Mouse (Mus musculus) ES-Bruce4 (cell line): ENCODE measurements around the gene Frs2. TPM values are rescaled to one million over a fixed set of nuclear protein-coding genes. Genes with fewer than 3 reads are reported as not detected.
A peak's percentile ranks its signal among the peaks of the same experiment; 100 is the strongest.
"Not testable (repeated sequence)": the region's sequence is repeated elsewhere in the genome, so short reads cannot be mapped to it uniquely, and the experiment has no call there.

Experiments
- H3K27ac ChIP-seq: 2 replicates; pipeline ENCODE4 v1.5.1; 2012; ENCODE audit warnings: low read length, inconsistent platforms; ENCODE audit not compliant: insufficient read depth
- H3K27me3 ChIP-seq: 2 replicates; pipeline ENCODE4 v1.6.1; 2012; ENCODE audit warnings: mild to moderate bottlenecking, low read length, inconsistent platforms; ENCODE audit not compliant: control insufficient read depth, poor library complexity, insufficient read depth, severe bottlenecking
- H3K36me3 ChIP-seq: 2 replicates; pipeline ENCODE4 v1.6.1; 2012; ENCODE audit warnings: inconsistent platforms, mild to moderate bottlenecking, low read length, moderate library complexity; ENCODE audit not compliant: control insufficient read depth, poor library complexity, insufficient read depth, severe bottlenecking
- H3K4me1 ChIP-seq: one replicate; pipeline ENCODE4 v1.8.1; 2011; ENCODE audit warnings: low read length; ENCODE audit not compliant: control insufficient read depth, insufficient read depth
- H3K4me3 ChIP-seq: 2 replicates; pipeline ENCODE4 v1.5.1; 2011; ENCODE audit warnings: low read depth, mild to moderate bottlenecking, low read length
- H3K9ac ChIP-seq: 2 replicates; pipeline ENCODE4 v1.6.1; 2012; ENCODE audit warnings: low read depth, mild to moderate bottlenecking, inconsistent platforms; ENCODE audit not compliant: poor library complexity, severe bottlenecking
- H3K9me3 ChIP-seq: replicated peaks from 2 replicates; pipeline ENCODE4 v1.6.1; 2012; ENCODE audit warnings: mild to moderate bottlenecking, low read length, inconsistent platforms; ENCODE audit not compliant: control insufficient read depth, poor library complexity, insufficient read depth, severe bottlenecking
- CTCF ChIP-seq: IDR thresholded peaks from one replicate; pipeline ENCODE4 v1.8.1; 2011; ENCODE audit warnings: low read depth, low read length
- EP300 ChIP-seq: IDR thresholded peaks from 2 replicates; pipeline ENCODE4 v1.6.1; 2011; ENCODE audit warnings: low read depth, low read length; ENCODE audit not compliant: insufficient read depth
- POLR2A ChIP-seq: IDR thresholded peaks from one replicate; pipeline ENCODE4 v1.8.1; 2011; ENCODE audit warnings: low read length; ENCODE audit not compliant: insufficient read depth
- polyA plus RNA-seq: library from polyadenylated mRNA; stranded (reverse); fragments of >200 nt; gene quantifications from 2 replicates; pipeline ENCODE4 v1.2.4, GENCODE M21; 2011; ENCODE audit warnings: low read depth; ENCODE audit not compliant: missing spikeins, insufficient read depth, insufficient read length

Gene Frs2
- polyA plus RNA-seq, 1 experiment = 49.0 TPM

GRCm38 (mm10) chr10:117144071-117144470 is 4.3 kb downstream of the Frs2 start:
- Histone ChIP-seq H3K9ac (no peak overlapping the region), H3K4me1 (peaks cover 2% of the 10 kb centered on the region), H3K9me3 (no peaks in the 10 kb centered on the region), H3K36me3 (no peaks in the 10 kb centered on the region), H3K4me3 (no peak overlapping the region), H3K27ac (peak overlapping the region; percentile 4; the same call in 1 of the 2 replicates), H3K27me3 (no peaks in the 10 kb centered on the region)
- TF ChIP-seq CTCF (no peak), POLR2A (no peak), EP300 (no peak)

DNA sequence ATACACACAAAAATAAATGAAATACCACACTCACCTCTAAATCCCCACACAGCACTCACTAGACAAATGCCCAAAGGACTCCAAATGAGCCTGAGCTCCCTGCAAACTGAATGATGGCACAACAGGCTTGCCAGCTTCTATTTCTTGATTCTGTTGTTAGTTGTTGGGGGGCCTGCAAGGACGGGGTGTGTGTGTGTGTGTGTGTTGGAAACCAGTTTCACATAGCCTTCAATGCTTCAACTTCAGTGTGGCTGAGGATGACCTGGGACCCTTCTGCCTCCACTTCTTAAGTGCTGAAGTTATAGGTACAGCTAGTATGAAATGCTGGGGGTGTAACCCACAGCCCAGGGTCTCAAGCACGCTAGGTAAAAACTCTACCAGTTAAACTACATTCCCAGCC is 5.0 kb downstream of the Frs2 start:
- Histone ChIP-seq H3K27me3 (no peaks in the 10 kb centered on the region), H3K36me3 (no peaks in the 10 kb centered on the region), H3K27ac (no peak overlapping the region), H3K4me3 (no peak overlapping the region), H3K4me1 (peaks cover 2% of the 10 kb centered on the region), H3K9me3 (no peaks in the 10 kb centered on the region), H3K9ac (no peak overlapping the region)
- TF ChIP-seq CTCF (no peak), POLR2A (no peak), EP300 (no peak)

DNA sequence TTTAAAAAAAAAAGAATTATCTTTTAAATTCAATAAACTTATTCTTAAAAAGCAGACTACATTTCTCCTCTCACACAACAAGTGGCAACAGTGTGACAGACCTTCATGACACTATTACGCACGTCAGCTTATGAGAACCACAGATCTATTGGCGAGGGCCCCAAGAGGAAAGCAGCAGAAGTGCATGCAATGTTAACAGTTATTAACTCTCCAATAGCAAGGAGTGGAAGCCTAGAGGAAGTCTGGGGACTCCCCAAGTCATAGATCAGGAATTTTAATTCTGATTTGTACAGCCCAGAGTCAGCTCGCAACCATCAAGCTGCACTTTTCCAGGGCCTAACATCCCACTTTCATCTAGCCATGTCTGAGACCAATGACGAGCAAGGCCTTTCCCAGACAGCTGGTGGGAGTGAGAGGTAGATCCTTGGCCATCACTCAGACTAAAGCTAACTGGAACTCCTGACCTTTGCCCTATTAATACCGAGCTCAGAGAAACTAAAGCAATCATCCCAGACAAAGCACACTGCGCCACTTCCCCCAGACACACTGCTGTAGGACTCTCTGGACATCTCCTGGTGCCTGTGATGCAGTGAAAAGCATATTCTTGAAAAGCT is 6.3 kb downstream of the Frs2 start:
- H3K27ac ChIP-seq = no peak overlapping the region
- no peak overlapping the region for H3K9ac ChIP-seq
- H3K4me1 ChIP-seq = peaks cover 2% of the 10 kb centered on the region
- H3K27me3 ChIP-seq = no peaks in the 10 kb centered on the region
- no peaks in the 10 kb centered on the region for H3K36me3 ChIP-seq
- H3K4me3 ChIP-seq = no peak overlapping the region
- no peaks in the 10 kb centered on the region for H3K9me3 ChIP-seq
- TF ChIP-seq CTCF = no peak

GRCm38 (mm10) chr10:117131506-117131905 is 16.8 kb downstream of the Frs2 start:
- not testable (repeated sequence) for H3K4me3 ChIP-seq, H3K27me3 ChIP-seq, H3K27ac ChIP-seq, H3K9ac ChIP-seq, H3K4me1 ChIP-seq, H3K36me3 ChIP-seq, H3K9me3 ChIP-seq

DNA sequence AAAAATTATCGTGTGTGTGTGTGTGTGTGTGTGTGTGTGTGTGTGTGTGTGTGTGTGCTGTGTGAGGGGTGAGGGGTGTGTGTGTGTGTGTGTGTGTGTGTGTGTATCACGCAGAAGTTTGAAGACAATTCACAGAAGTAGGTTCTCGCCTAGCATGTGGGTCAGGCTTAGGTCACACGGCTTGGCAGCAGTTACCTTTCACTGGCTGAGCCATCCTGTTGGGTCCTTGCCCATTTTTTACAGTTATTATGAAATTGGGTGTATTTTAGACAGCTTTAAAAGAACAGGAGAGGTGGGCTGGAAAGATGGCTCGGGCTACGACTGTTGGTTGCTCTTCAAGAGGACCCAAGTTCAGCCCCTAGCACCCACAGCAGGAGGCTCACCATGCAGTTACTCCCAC is 18.3 kb downstream of the Frs2 start:
- Histone ChIP-seq H3K36me3 (no peaks in the 10 kb centered on the region; the same call in 1 of the 2 replicates), H3K4me3 (no peak overlapping the region), H3K4me1 (peaks cover 3% of the 10 kb centered on the region), H3K9me3 (no peaks in the 10 kb centered on the region), H3K9ac (no peak overlapping the region), H3K27ac (no peak overlapping the region), H3K27me3 (no peaks in the 10 kb centered on the region)
- TF ChIP-seq CTCF = no peak
- no peak for TF ChIP-seq EP300
- TF ChIP-seq POLR2A = no peak

- peaks cover 6% of the 10 kb centered on the region for H3K4me1 ChIP-seq
- H3K27ac ChIP-seq = no peak overlapping the region
- TF ChIP-seq EP300 (no peak), CTCF (no peak), POLR2A (no peak)
Measured at GRCm38 (mm10) chr10:117128693-117129092, 19.6 kb downstream of the Frs2 start.

More at GRCm38 (mm10) chr10:117128693-117129092, 19.6 kb downstream of the Frs2 start:
- no peak overlapping the region for H3K4me3 ChIP-seq
- H3K27me3 ChIP-seq = no peaks in the 10 kb centered on the region
- no peak overlapping the region for H3K9ac ChIP-seq
- H3K9me3 ChIP-seq = no peaks in the 10 kb centered on the region
- no peaks in the 10 kb centered on the region; the same call in 1 of the 2 replicates for H3K36me3 ChIP-seq
